Mouse (Mus musculus): ENCODE data around the gene St8sia1.

DNA sequence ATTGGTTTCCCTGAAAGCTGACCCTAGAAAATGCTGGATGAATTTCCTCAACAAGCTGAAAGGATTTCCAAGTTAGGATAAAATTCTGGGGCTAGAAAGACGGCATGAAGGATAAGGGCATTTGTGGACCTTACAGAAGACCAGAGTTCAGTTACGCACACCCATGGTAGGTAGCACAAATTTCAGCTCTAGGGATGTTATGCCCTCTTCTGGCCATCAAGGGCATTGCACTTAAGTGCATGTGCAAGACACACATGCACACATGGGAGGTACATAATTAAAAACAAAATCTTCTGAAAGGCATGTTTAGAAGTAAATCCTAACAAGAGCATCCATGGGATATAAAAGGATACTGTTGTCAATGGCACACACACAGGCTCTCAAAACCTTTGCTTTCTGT lies 105.3 kb downstream of the St8sia1 start:
- no peak for TF ChIP-seq EP300 (optimal IDR thresholded peaks at IDR 0.05)
- peak; percentile 63 for TF ChIP-seq CTCF (IDR thresholded peaks at IDR 0.05; ENCODE audit: low read depth)

Data from stomach, postnatal 0 days (tissue).